Mouse (Mus musculus): ENCODE results near the gene Kctd13. TPM values are rescaled to one million over a fixed set of nuclear protein-coding genes. Genes with fewer than 3 reads are reported as not detected.

The Kctd13 gene
- 13.3 TPM in 2 replicates for polyA plus RNA-seq (2015; fragmentation: Nextera tagmentation; extraction: Ambion mirVana)

GRCm38 (mm10) chr7:126928384-126929037 is at the start of gene Kctd13:
TSS of gene Kctd13 (plus strand) at chr7:126928879.
- H3K4me1 ChIP-seq (ENCODE audit: control insufficient read depth, insufficient read depth, low read length) = peaks cover 7% of the 10 kb centered on the region
- H3K9ac ChIP-seq (ENCODE audit: low read length) = peak within 1 kb of the TSS; percentile 93
- peak within 1 kb of the TSS; percentile 90 for H3K4me3 ChIP-seq (ENCODE audit: low read length)
- peak within 1 kb of the TSS; percentile 69 for H3K27ac ChIP-seq (ENCODE audit: low read length)
- no peaks in the 10 kb centered on the region for H3K9me3 ChIP-seq (replicated peaks; ENCODE audit: control insufficient read depth, low read length)
- H3K36me3 ChIP-seq (ENCODE audit: control insufficient read depth, insufficient read depth) = 0 out of 2 replicates have a peak, but pooled peaks cover 2% of the 10 kb centered on the region
- H3K4me2 ChIP-seq (ENCODE audit: low read depth, low read length) = peak within 1 kb of the TSS; percentile 95
- ATAC-seq (replicated peaks; ENCODE audit: extremely low read depth, insufficient read depth, low FRiP score) = peak; percentile 96
- WGBS = 3% methylated on average over 55 of the region's 56 CpGs
- no peaks in the 10 kb centered on the region for H3K27me3 ChIP-seq (ENCODE audit: control insufficient read depth, insufficient read depth, low read length)

- Histone ChIP-seq H3K9me3 (replicated peaks; ENCODE audit: control insufficient read depth, low read length) (no peaks in the 10 kb centered on the region), H3K27me3 (ENCODE audit: control insufficient read depth, insufficient read depth, low read length) (no peaks in the 10 kb centered on the region), H3K4me1 (ENCODE audit: control insufficient read depth, insufficient read depth, low read length) (peaks cover 20% of the 10 kb centered on the region), H3K27ac (ENCODE audit: low read length) (peak overlapping the region; percentile 76), H3K36me3 (ENCODE audit: control insufficient read depth, insufficient read depth) (peaks cover 35% of the 10 kb centered on the region), H3K4me3 (ENCODE audit: low read length) (no peak overlapping the region), H3K4me2 (ENCODE audit: low read depth, low read length) (peak overlapping the region; percentile 97), H3K9ac (ENCODE audit: low read length) (peak overlapping the region; percentile 4; the same call in 1 of the 2 replicates)
- WGBS = 68% methylated on average over 6 of the region's 6 CpGs
- no peak for ATAC-seq (replicated peaks; ENCODE audit: extremely low read depth, insufficient read depth, low FRiP score)
These were observed 47.6 kb upstream of the Kctd13 start for GRCm38 (mm10) chr7:126881040-126881439.

GRCm38 (mm10) chr7:126883731-126884181 is 44.9 kb upstream of the Kctd13 start:
- peak overlapping the region; percentile 97 for H3K27ac ChIP-seq (ENCODE audit: low read length)
- H3K9ac ChIP-seq (ENCODE audit: low read length) = peak overlapping the region; percentile 94
- H3K36me3 ChIP-seq (ENCODE audit: control insufficient read depth, insufficient read depth) = peaks cover 16% of the 10 kb centered on the region
- H3K4me3 ChIP-seq (ENCODE audit: low read length) = peak overlapping the region; percentile 91
- H3K4me2 ChIP-seq (ENCODE audit: low read depth, low read length) = peak overlapping the region; percentile 97
- no peaks in the 10 kb centered on the region for H3K9me3 ChIP-seq (replicated peaks; ENCODE audit: control insufficient read depth, low read length)
- H3K27me3 ChIP-seq (ENCODE audit: control insufficient read depth, insufficient read depth, low read length) = no peaks in the 10 kb centered on the region
- 0% methylated on average over 15 of the region's 15 CpGs for WGBS
- peaks cover 20% of the 10 kb centered on the region for H3K4me1 ChIP-seq (ENCODE audit: control insufficient read depth, insufficient read depth, low read length)
- no peak; the same call in 1 of the 2 replicates for ATAC-seq (replicated peaks; ENCODE audit: extremely low read depth, insufficient read depth, low FRiP score)

- Histone ChIP-seq H3K4me2 (ENCODE audit: low read depth, low read length) (peak within 1 kb of the TSS; percentile 97), H3K27ac (ENCODE audit: low read length) (peak within 1 kb of the TSS; percentile 97), H3K4me1 (ENCODE audit: control insufficient read depth, insufficient read depth, low read length) (peaks cover 20% of the 10 kb centered on the region), H3K27me3 (ENCODE audit: control insufficient read depth, insufficient read depth, low read length) (no peaks in the 10 kb centered on the region), H3K4me3 (ENCODE audit: low read length) (peak within 1 kb of the TSS; percentile 91), H3K9ac (ENCODE audit: low read length) (peak within 1 kb of the TSS; percentile 94), H3K36me3 (ENCODE audit: control insufficient read depth, insufficient read depth) (peaks cover 8% of the 10 kb centered on the region), H3K9me3 (replicated peaks; ENCODE audit: control insufficient read depth, low read length) (no peaks in the 10 kb centered on the region)
- ATAC-seq (replicated peaks; ENCODE audit: extremely low read depth, insufficient read depth, low FRiP score) = peak; percentile 96
- WGBS = under 1% methylated on average over 56 of the region's 56 CpGs
These were observed 44.2 kb upstream of the Kctd13 start, which contains the start of gene Taok2 for GRCm38 (mm10) chr7:126884286-126885164. TSS of gene Taok2 (minus strand) at chr7:126884703.

- H3K4me3 ChIP-seq (ENCODE audit: low read length) = no peak overlapping the region
- no peak overlapping the region for H3K9ac ChIP-seq (ENCODE audit: low read length)
- no peak overlapping the region for H3K27ac ChIP-seq (ENCODE audit: low read length)
- 80% methylated on average over 5 of the region's 5 CpGs for WGBS
- no peaks in the 10 kb centered on the region for H3K9me3 ChIP-seq (replicated peaks; ENCODE audit: control insufficient read depth, low read length)
- H3K4me1 ChIP-seq (ENCODE audit: control insufficient read depth, insufficient read depth, low read length) = peaks cover 10% of the 10 kb centered on the region
- no peak overlapping the region for H3K4me2 ChIP-seq (ENCODE audit: low read depth, low read length)
- peaks cover 3% of the 10 kb centered on the region for H3K36me3 ChIP-seq (ENCODE audit: control insufficient read depth, insufficient read depth)
- H3K27me3 ChIP-seq (ENCODE audit: control insufficient read depth, insufficient read depth, low read length) = no peaks in the 10 kb centered on the region
- ATAC-seq (replicated peaks; ENCODE audit: extremely low read depth, insufficient read depth, low FRiP score) = no peak
These were observed 41.4 kb upstream of the Kctd13 start for GRCm38 (mm10) chr7:126887281-126887680.

GRCm38 (mm10) chr7:126888852-126889251 is 39.8 kb upstream of the Kctd13 start:
- no peak overlapping the region for H3K27ac ChIP-seq (ENCODE audit: low read length)
- H3K27me3 ChIP-seq (ENCODE audit: control insufficient read depth, insufficient read depth, low read length) = no peaks in the 10 kb centered on the region
- no peak overlapping the region for H3K4me3 ChIP-seq (ENCODE audit: low read length)
- 54% methylated on average over 7 of the region's 7 CpGs for WGBS
- no peaks in the 10 kb centered on the region for H3K4me1 ChIP-seq (ENCODE audit: control insufficient read depth, insufficient read depth, low read length)
- peaks cover 3% of the 10 kb centered on the region for H3K36me3 ChIP-seq (ENCODE audit: control insufficient read depth, insufficient read depth)
- H3K9me3 ChIP-seq (replicated peaks; ENCODE audit: control insufficient read depth, low read length) = no peaks in the 10 kb centered on the region
- H3K9ac ChIP-seq (ENCODE audit: low read length) = no peak overlapping the region
- no peak for ATAC-seq (replicated peaks; ENCODE audit: extremely low read depth, insufficient read depth, low FRiP score)
- no peak overlapping the region for H3K4me2 ChIP-seq (ENCODE audit: low read depth, low read length)

- Histone ChIP-seq H3K9me3 (replicated peaks; ENCODE audit: control insufficient read depth, low read length) (no peaks in the 10 kb centered on the region), H3K9ac (ENCODE audit: low read length) (0 out of 2 replicates have a peak overlapping the region, but pooled peaks have one; percentile 92), H3K4me2 (ENCODE audit: low read depth, low read length) (no peak overlapping the region), H3K27me3 (ENCODE audit: control insufficient read depth, insufficient read depth, low read length) (no peaks in the 10 kb centered on the region), H3K4me1 (ENCODE audit: control insufficient read depth, insufficient read depth, low read length) (peaks cover 12% of the 10 kb centered on the region), H3K4me3 (ENCODE audit: low read length) (no peak overlapping the region), H3K27ac (ENCODE audit: low read length) (peak overlapping the region; percentile 41; the same call in 1 of the 2 replicates), H3K36me3 (ENCODE audit: control insufficient read depth, insufficient read depth) (no peaks in the 10 kb centered on the region)
- WGBS = 83% methylated on average over 5 of the region's 5 CpGs
- ATAC-seq (replicated peaks; ENCODE audit: extremely low read depth, insufficient read depth, low FRiP score) = no peak
These were observed 31.8 kb upstream of the Kctd13 start for GRCm38 (mm10) chr7:126896912-126897311.

- Histone ChIP-seq H3K27ac (ENCODE audit: low read length) (peak overlapping the region; percentile 79), H3K27me3 (ENCODE audit: control insufficient read depth, insufficient read depth, low read length) (no peaks in the 10 kb centered on the region), H3K4me2 (ENCODE audit: low read depth, low read length) (peak overlapping the region; percentile 84), H3K9me3 (replicated peaks; ENCODE audit: control insufficient read depth, low read length) (no peaks in the 10 kb centered on the region), H3K4me1 (ENCODE audit: control insufficient read depth, insufficient read depth, low read length) (peaks cover 12% of the 10 kb centered on the region), H3K4me3 (ENCODE audit: low read length) (peak overlapping the region; percentile 82), H3K9ac (ENCODE audit: low read length) (peak overlapping the region; percentile 92), H3K36me3 (ENCODE audit: control insufficient read depth, insufficient read depth) (no peaks in the 10 kb centered on the region)
- peak; percentile 29 for ATAC-seq (replicated peaks; ENCODE audit: extremely low read depth, insufficient read depth, low FRiP score)
- 17% methylated on average over 16 of the region's 16 CpGs for WGBS
These were observed 31.1 kb upstream of the Kctd13 start for GRCm38 (mm10) chr7:126897390-126898101.

Measured in heart, embryonic 16.5 days (tissue).